Mouse (Mus musculus) myocyte (in vitro differentiated cells): ENCODE results near the gene Zfr2. TPM values are rescaled to one million over a fixed set of nuclear protein-coding genes. Genes with fewer than 3 reads are reported as not detected.

ENCODE experiments used
- H3K27me3 ChIP-seq: one replicate; pipeline ENCODE4 v1.6.1; 2011; ENCODE audit not compliant: control insufficient read depth, insufficient read depth, insufficient read length
- H3K36me3 ChIP-seq: one replicate; pipeline ENCODE4 v1.6.1; 2011; ENCODE audit not compliant: control insufficient read depth, insufficient read depth
- H3K4me2 ChIP-seq: one replicate; pipeline ENCODE4 v1.6.1; 2011; ENCODE audit warnings: low read depth, control low read depth
- H3K4me3 ChIP-seq: one replicate; pipeline ENCODE4 v1.5.1; 2011; ENCODE audit warnings: mild to moderate bottlenecking, control low read depth, moderate library complexity
- H3K79me2 ChIP-seq: one replicate; pipeline ENCODE4 v1.6.1; 2011; ENCODE audit not compliant: control insufficient read depth, insufficient read depth
- H3ac ChIP-seq: one replicate; pipeline ENCODE4 v1.6.1; 2011; ENCODE audit not compliant: control insufficient read depth, insufficient read length
- CEBPB ChIP-seq: IDR thresholded peaks from 2 replicates; pipeline ENCODE4 v1.6.1; 2011; ENCODE audit warnings: mild to moderate bottlenecking, moderate library complexity; ENCODE audit not compliant: poor library complexity, insufficient read depth, severe bottlenecking
- E2F4 ChIP-seq: IDR thresholded peaks from one replicate; pipeline ENCODE4 v1.6.1; 2011; ENCODE audit warnings: mild to moderate bottlenecking, control low read depth, moderate library complexity; ENCODE audit not compliant: insufficient read depth
- MAX ChIP-seq: IDR thresholded peaks from one replicate; pipeline ENCODE4 v1.6.1; 2011; ENCODE audit warnings: low read depth, mild to moderate bottlenecking, control low read depth
- MYOD1 ChIP-seq, 3 experiments: IDR thresholded peaks; one replicate each; pipeline ENCODE4 v1.6.1; 2011; ENCODE audit warnings: control low read depth in 2 of 3, low read depth in 2 of 3, mild to moderate bottlenecking in 2 of 3, moderate library complexity in 1 of 3; ENCODE audit not compliant: insufficient read length in 2 of 3, control insufficient read depth in 1 of 3
- MYOG ChIP-seq, 3 experiments: IDR thresholded peaks; one replicate each; pipeline ENCODE4 v1.6.1; 2011; ENCODE audit warnings: control low read depth in 2 of 3, low read depth in 2 of 3, mild to moderate bottlenecking in 2 of 3; ENCODE audit not compliant: insufficient read length in 2 of 3, control insufficient read depth in 1 of 3, insufficient read depth in 1 of 3
- POLR2A ChIP-seq: IDR thresholded peaks from one replicate; pipeline ENCODE4 v1.6.1; 2011; ENCODE audit warnings: low read depth, mild to moderate bottlenecking, control low read depth, moderate library complexity; ENCODE audit not compliant: insufficient read length
- POLR2AphosphoS2 ChIP-seq: IDR thresholded peaks from one replicate; pipeline ENCODE4 v1.6.1; 2011; ENCODE audit warnings: low read depth, control low read depth; ENCODE audit not compliant: insufficient read length
- REST ChIP-seq: IDR thresholded peaks from one replicate; pipeline ENCODE4 v1.6.1; 2011; ENCODE audit warnings: mild to moderate bottlenecking, control low read depth, moderate library complexity; ENCODE audit not compliant: insufficient read depth, insufficient read length
- SRF ChIP-seq: IDR thresholded peaks from one replicate; pipeline ENCODE4 v1.6.1; 2011; ENCODE audit warnings: low read depth; ENCODE audit not compliant: control insufficient read depth, insufficient read length
- TCF12 ChIP-seq: IDR thresholded peaks from one replicate; pipeline ENCODE4 v1.6.1; 2011; ENCODE audit warnings: mild to moderate bottlenecking, control low read depth; ENCODE audit not compliant: poor library complexity, insufficient read depth, severe bottlenecking
- TCF3 ChIP-seq: IDR thresholded peaks from one replicate; pipeline ENCODE4 v1.6.1; 2011; ENCODE audit warnings: low read depth, control low read depth; ENCODE audit not compliant: insufficient read length
- USF1 ChIP-seq: IDR thresholded peaks from one replicate; pipeline ENCODE4 v1.6.1; 2011; ENCODE audit warnings: low read depth, mild to moderate bottlenecking, control low read depth, moderate library complexity
- polyA plus RNA-seq: library from polyadenylated mRNA; unstranded; fragments of >200 nt; fragmentation: generic; extraction: Trizol; gene quantifications from one replicate; pipeline ENCODE4 v1.2.1, GENCODE M21; 2012; ENCODE audit warnings: missing spikeins

Zfr2 gene
- polyA plus RNA-seq, 1 experiment, result 2.3 TPM

DNA sequence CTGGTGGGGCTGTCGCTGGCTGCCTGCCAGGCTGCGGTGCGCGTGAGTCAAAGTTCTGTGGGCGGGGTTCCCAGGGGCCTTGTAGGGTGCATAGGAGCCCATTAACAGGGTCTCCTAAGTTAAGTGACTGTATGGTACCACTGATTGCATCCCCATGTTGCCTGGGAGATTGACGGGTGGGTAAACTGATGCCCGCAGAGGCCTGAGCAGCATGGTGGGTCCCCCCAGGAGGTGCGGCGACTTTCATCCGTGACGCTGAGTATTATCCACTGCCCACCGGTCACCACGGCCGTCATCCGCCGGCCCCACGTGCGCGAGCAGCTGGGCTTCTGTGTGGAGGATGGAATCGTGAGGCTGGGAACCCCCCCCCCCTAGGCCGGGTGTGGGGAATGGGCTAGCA is 39.4 kb downstream of the Zfr2 start:
- no peak overlapping the region for H3K4me2 ChIP-seq
- no peak for TF ChIP-seq MAX
- no peak for TF ChIP-seq CEBPB
- no peak for TF ChIP-seq TCF3
- no peak for TF ChIP-seq MYOD1 (IDR thresholded peaks at IDR 0.05; ENCODE audit: control insufficient read depth in 1 of 3, insufficient read length in 2 of 3, low read depth in 2 of 3)
- no peak for TF ChIP-seq POLR2A
- TF ChIP-seq MYOG (IDR thresholded peaks at IDR 0.05; ENCODE audit: control insufficient read depth in 1 of 3, insufficient read depth in 1 of 3, insufficient read length in 2 of 3, low read depth in 2 of 3), result no peak
- no peak for TF ChIP-seq POLR2AphosphoS2
- H3K4me3 ChIP-seq, result no peak overlapping the region
- H3ac ChIP-seq, result no peak overlapping the region
- peaks cover 14% of the 10 kb centered on the region for H3K79me2 ChIP-seq
- H3K27me3 ChIP-seq, result no peaks in the 10 kb centered on the region
- no peaks in the 10 kb centered on the region for H3K36me3 ChIP-seq

- Histone ChIP-seq H3ac (no peak overlapping the region), H3K4me2 (no peak overlapping the region), H3K79me2 (peaks cover 8% of the 10 kb centered on the region), H3K36me3 (no peaks in the 10 kb centered on the region), H3K27me3 (no peaks in the 10 kb centered on the region), H3K4me3 (no peak overlapping the region)
- TF ChIP-seq SRF, result no peak
- no peak for TF ChIP-seq CEBPB
- no peak for TF ChIP-seq E2F4
- no peak for TF ChIP-seq REST
- no peak for TF ChIP-seq POLR2AphosphoS2
- TF ChIP-seq MYOD1 (IDR thresholded peaks at IDR 0.05; ENCODE audit: control insufficient read depth in 1 of 3, insufficient read length in 2 of 3, low read depth in 2 of 3), result no peak
- TF ChIP-seq TCF3, result no peak
- no peak for TF ChIP-seq TCF12
- TF ChIP-seq POLR2A, result no peak
- TF ChIP-seq MYOG (IDR thresholded peaks at IDR 0.05; ENCODE audit: control insufficient read depth in 1 of 3, insufficient read depth in 1 of 3, insufficient read length in 2 of 3, low read depth in 2 of 3), result no peak
- no peak for TF ChIP-seq USF1
- no peak for TF ChIP-seq MAX
These were observed 40.9 kb downstream of the Zfr2 start for GRCm38 (mm10) chr10:81273842-81274241.

GRCm38 (mm10) chr10:81277676-81278075 is 44.7 kb downstream of the Zfr2 start:
- Histone ChIP-seq H3K4me2 (no peak overlapping the region), H3K27me3 (peaks cover 10% of the 10 kb centered on the region), H3K4me3 (no peak overlapping the region), H3K79me2 (no peaks in the 10 kb centered on the region), H3ac (no peak overlapping the region), H3K36me3 (no peaks in the 10 kb centered on the region)
- no peak for TF ChIP-seq MYOD1 (IDR thresholded peaks at IDR 0.05; ENCODE audit: control insufficient read depth in 1 of 3, insufficient read length in 2 of 3, low read depth in 2 of 3)
- no peak for TF ChIP-seq POLR2AphosphoS2
- TF ChIP-seq E2F4, result no peak
- no peak for TF ChIP-seq TCF3
- no peak for TF ChIP-seq CEBPB
- no peak for TF ChIP-seq SRF
- no peak for TF ChIP-seq MYOG (IDR thresholded peaks at IDR 0.05; ENCODE audit: control insufficient read depth in 1 of 3, insufficient read depth in 1 of 3, insufficient read length in 2 of 3, low read depth in 2 of 3)
- TF ChIP-seq POLR2A, result no peak
- TF ChIP-seq USF1, result no peak

- no peak for TF ChIP-seq E2F4
- no peak for TF ChIP-seq REST
- no peak for TF ChIP-seq CEBPB
- no peak for TF ChIP-seq MAX
- no peak for TF ChIP-seq MYOG (IDR thresholded peaks at IDR 0.05; ENCODE audit: control insufficient read depth in 1 of 3, insufficient read depth in 1 of 3, insufficient read length in 2 of 3, low read depth in 2 of 3)
- no peak for TF ChIP-seq POLR2AphosphoS2
- no peak for TF ChIP-seq TCF12
- no peak for TF ChIP-seq SRF
- no peak for TF ChIP-seq USF1
- no peak for TF ChIP-seq POLR2A
- TF ChIP-seq TCF3, result no peak
- no peak for TF ChIP-seq MYOD1 (IDR thresholded peaks at IDR 0.05; ENCODE audit: control insufficient read depth in 1 of 3, insufficient read length in 2 of 3, low read depth in 2 of 3)
- Histone ChIP-seq H3K4me2 (no peak overlapping the region), H3K27me3 (peaks cover 28% of the 10 kb centered on the region), H3K79me2 (no peaks in the 10 kb centered on the region), H3K4me3 (no peak overlapping the region), H3ac (no peak overlapping the region), H3K36me3 (no peaks in the 10 kb centered on the region)
These were observed 46.5 kb downstream of the Zfr2 start for GRCm38 (mm10) chr10:81279496-81279895.

- no peak overlapping the region for H3K4me2 ChIP-seq
- no peak for TF ChIP-seq POLR2AphosphoS2
- no peak for TF ChIP-seq POLR2A
- TF ChIP-seq MAX, result no peak
- TF ChIP-seq REST, result no peak
- no peak for TF ChIP-seq MYOG (IDR thresholded peaks at IDR 0.05; ENCODE audit: control insufficient read depth in 1 of 3, insufficient read depth in 1 of 3, insufficient read length in 2 of 3, low read depth in 2 of 3)
- no peak for TF ChIP-seq USF1
- TF ChIP-seq E2F4, result no peak
- no peak for TF ChIP-seq SRF
- TF ChIP-seq MYOD1 (IDR thresholded peaks at IDR 0.05; ENCODE audit: control insufficient read depth in 1 of 3, insufficient read length in 2 of 3, low read depth in 2 of 3), result no peak
- no peak for TF ChIP-seq TCF3
- TF ChIP-seq CEBPB, result no peak
- TF ChIP-seq TCF12, result no peak
- H3K4me3 ChIP-seq, result no peak overlapping the region
These were observed 51.2 kb downstream of the Zfr2 start for GRCm38 (mm10) chr10:81284189-81284588.

More at GRCm38 (mm10) chr10:81284189-81284588, 51.2 kb downstream of the Zfr2 start:
- Histone ChIP-seq H3ac (no peak overlapping the region), H3K79me2 (no peaks in the 10 kb centered on the region), H3K27me3 (peaks cover 38% of the 10 kb centered on the region), H3K36me3 (no peaks in the 10 kb centered on the region)
